Mouse (Mus musculus) E14TG2a.4 (cell line): ENCODE results near the gene Smg5.

Experiments used
- H3K27me3 ChIP-seq: 2 replicates; pipeline ENCODE4 v1.6.1; 2014; ENCODE audit warnings: low read length, control low read depth; ENCODE audit not compliant: insufficient read depth
- H3K36me3 ChIP-seq: 2 replicates; pipeline ENCODE4 v1.6.1; 2014; ENCODE audit warnings: low read length, control low read depth; ENCODE audit not compliant: insufficient read depth
- H3K4me1 ChIP-seq: replicated peaks from 2 replicates; pipeline ENCODE4 v1.6.1; 2014; ENCODE audit warnings: low read depth, low read length, control low read depth
- H3K4me3 ChIP-seq: replicated peaks from 2 replicates; pipeline ENCODE4 v1.5.1; 2014; ENCODE audit warnings: mild to moderate bottlenecking, low read length
- H3K9me3 ChIP-seq: 2 replicates; pipeline ENCODE4 v1.6.1; 2014; ENCODE audit warnings: low read length, control low read depth
- CTCF ChIP-seq: conservative IDR thresholded peaks from 2 replicates; pipeline ENCODE4 v1.5.1; 2014; ENCODE audit warnings: low read length
- NANOG ChIP-seq: IDR thresholded peaks from 2 replicates; pipeline ENCODE4 v1.6.1; 2014; ENCODE audit warnings: borderline replicate concordance, low read length, mixed read lengths
- POU5F1 ChIP-seq: IDR thresholded peaks from 2 replicates; pipeline ENCODE4 v1.6.1; 2014; ENCODE audit warnings: low read length, borderline replicate concordance

Smg5 gene

DNA sequence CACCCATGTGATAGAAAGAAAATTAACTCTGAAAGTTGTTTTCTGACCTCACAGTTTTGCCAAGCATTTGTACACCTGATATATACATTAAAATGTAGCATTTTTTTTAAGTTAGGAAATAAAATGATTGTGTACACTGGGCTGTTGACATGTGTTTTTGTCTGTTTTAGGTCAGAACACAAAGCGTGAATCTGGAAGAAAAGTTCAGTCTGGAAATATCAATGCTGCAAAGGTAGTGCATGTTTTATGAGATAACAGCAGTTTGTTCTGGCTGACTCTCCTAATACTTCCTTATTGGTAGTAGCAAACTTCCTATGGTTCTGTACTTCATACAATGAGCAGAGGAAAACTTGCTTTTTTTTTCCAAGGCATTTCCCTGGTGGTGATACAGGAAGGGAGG is 36.9 kb upstream of the Smg5 start:
- TF ChIP-seq POU5F1 (no peak), CTCF (no peak), NANOG (no peak)
- Histone ChIP-seq H3K27me3 (no peaks in the 10 kb centered on the region), H3K9me3 (no peaks in the 10 kb centered on the region)

DNA sequence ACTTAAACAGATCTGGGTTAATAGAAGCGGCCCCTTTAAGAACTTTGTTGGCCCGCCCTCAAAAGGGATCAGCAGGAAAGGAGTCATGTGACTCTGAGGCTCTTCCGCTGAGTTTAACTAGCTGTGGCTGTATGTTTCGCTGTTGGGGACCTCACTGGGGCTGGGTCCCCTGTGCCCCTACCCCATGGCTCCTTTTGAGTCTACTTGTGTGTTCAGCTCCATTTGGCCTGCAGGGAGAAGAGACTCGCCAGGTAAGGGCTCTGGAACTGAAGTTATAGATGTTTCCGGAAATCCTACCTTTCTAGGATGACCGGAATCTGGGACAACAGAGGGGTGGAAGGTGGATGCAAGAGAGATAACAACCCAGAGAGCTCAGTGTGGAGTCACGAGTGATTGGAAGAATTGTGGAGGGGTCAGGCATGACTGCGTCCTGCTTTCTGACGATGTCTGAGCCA is 11.1 kb upstream of the Smg5 start, which contains the start of gene Glmp:
Gene Glmp (plus strand): TSS at position 73 of the 455 bp plus-strand sequence.
- H3K4me3 ChIP-seq = peak within 1 kb of the TSS; percentile 88
- TF ChIP-seq NANOG = no peak
- TF ChIP-seq POU5F1 = no peak
- no peak for TF ChIP-seq CTCF
- H3K27me3 ChIP-seq = no peaks in the 10 kb centered on the region
- H3K36me3 ChIP-seq = peaks cover 82% of the 10 kb centered on the region
- H3K4me1 ChIP-seq = peaks cover 59% of the 10 kb centered on the region
- no peaks in the 10 kb centered on the region for H3K9me3 ChIP-seq

More for the DNA sequence above, 36.9 kb upstream of the Smg5 start:
- Histone ChIP-seq H3K4me3 (peak overlapping the region; percentile 98), H3K4me1 (peaks cover 68% of the 10 kb centered on the region), H3K36me3 (peaks cover 68% of the 10 kb centered on the region)

DNA sequence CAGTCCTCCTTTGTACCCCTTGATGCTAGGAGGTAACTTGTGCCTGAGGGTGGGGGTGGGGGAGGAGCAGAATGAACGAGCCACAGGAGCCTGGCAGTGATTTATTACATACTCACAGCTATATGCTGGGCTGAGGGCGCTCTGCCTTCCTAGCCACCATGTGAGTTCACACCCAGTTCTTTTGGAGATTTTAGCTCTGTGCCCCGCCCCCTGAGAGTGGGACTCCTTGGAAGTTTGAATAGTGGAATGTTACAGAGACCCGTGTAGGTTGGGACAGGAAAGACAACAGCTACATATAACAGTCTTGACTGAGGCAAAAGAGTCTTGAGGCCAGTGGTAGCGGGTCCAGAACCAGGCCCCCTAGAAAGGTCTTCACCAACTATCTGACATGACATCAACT is 7.1 kb upstream of the Smg5 start:
- Histone ChIP-seq H3K36me3 (peaks cover 51% of the 10 kb centered on the region), H3K4me3 (peak overlapping the region; percentile 51), H3K4me1 (peaks cover 77% of the 10 kb centered on the region), H3K9me3 (no peaks in the 10 kb centered on the region), H3K27me3 (peaks cover 14% of the 10 kb centered on the region)
- TF ChIP-seq POU5F1 (no peak), CTCF (no peak), NANOG (no peak)

DNA sequence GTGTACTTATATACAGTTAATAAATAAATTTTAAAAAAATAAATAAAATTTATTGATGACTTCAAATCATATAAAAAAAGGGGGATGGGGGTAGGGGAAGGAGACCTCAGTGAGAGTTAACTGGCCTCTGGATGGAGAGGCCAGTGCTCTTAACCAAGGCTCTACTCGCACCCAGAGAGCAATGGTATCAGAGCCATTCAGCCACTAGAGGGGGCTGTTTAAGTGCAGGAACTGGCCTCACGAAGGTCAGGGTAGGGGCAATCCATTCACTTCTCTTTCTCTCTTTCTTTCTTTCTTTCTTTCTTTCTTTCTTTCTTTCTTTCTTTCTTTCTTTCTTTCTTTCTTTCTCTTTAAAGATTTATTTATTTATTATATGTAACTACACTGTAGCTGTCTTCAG is 4.8 kb upstream of the Smg5 start:
- Histone ChIP-seq H3K4me1 (peaks cover 77% of the 10 kb centered on the region), H3K27me3 (peaks cover 14% of the 10 kb centered on the region), H3K36me3 (peaks cover 45% of the 10 kb centered on the region), H3K9me3 (no peaks in the 10 kb centered on the region), H3K4me3 (no peak overlapping the region)
- TF ChIP-seq POU5F1 (no peak), CTCF (peak; percentile 69), NANOG (no peak)

DNA sequence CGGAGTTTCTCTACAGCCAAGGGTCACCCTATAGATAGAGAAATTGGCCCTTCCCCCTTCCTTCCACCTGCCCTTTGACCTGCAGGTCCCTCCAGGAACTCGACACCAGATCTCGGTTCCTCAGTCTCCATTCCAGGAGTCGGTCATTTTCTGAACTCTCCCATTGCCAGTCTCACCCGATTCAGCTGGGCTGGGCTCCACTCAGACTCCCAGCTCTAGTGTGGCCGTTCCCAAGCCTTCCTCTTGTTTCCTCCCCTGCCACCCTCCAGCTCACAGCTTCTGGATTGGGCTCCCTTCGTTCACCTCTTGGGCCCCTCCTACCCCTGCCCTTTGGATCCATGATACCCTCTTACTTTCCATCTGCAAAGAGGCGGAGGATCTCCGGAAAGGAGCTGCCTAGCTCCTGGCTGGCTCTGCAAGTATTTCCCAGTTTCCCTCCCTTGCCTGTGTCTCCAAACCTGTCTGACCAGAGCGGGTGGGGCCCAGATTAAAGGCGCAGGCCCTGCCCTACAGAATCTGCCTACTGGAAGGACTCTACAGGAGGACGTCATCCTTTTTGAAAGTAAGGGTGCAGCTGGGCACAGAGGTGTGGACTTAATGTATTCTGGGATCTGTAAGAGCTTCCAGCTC is 1.9 kb upstream of the Smg5 start:
- Histone ChIP-seq H3K9me3 (no peaks in the 10 kb centered on the region), H3K27me3 (peaks cover 14% of the 10 kb centered on the region), H3K36me3 (peaks cover 38% of the 10 kb centered on the region), H3K4me3 (peak overlapping the region; percentile 93), H3K4me1 (peaks cover 70% of the 10 kb centered on the region)
- no peak for TF ChIP-seq CTCF
- no peak for TF ChIP-seq POU5F1
- no peak for TF ChIP-seq NANOG

DNA sequence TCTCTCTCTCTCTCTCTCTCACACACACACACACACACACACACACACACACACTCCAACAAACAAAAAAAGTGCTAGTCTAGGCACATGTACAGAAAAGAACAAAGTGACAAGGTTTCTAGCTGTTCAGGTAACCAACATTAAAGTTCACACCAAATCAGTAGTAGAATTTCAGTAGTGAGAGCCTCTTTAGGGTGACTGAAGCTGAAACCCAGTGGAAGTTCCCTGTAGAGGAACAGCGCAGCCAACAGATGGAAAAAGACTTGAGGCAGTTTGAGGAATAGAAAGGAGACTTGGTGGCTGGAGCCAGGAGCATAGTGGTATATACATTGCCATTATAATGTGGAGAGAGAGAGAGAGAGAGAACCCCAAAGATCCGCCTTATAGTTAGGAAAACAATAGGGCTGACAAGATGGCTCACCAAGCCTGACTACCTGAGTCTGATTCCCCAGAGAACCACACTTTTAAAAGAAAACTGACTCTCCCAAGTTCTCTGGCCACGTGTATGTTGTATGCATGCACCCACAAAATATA is 1.1 kb upstream of the Smg5 start:
- no peak for TF ChIP-seq CTCF
- no peak for TF ChIP-seq POU5F1
- TF ChIP-seq NANOG = no peak
- H3K4me3 ChIP-seq = peak overlapping the region; percentile 93
- H3K9me3 ChIP-seq = no peaks in the 10 kb centered on the region
- peaks cover 14% of the 10 kb centered on the region for H3K27me3 ChIP-seq
- peaks cover 70% of the 10 kb centered on the region for H3K4me1 ChIP-seq
- H3K36me3 ChIP-seq = peaks cover 38% of the 10 kb centered on the region

DNA sequence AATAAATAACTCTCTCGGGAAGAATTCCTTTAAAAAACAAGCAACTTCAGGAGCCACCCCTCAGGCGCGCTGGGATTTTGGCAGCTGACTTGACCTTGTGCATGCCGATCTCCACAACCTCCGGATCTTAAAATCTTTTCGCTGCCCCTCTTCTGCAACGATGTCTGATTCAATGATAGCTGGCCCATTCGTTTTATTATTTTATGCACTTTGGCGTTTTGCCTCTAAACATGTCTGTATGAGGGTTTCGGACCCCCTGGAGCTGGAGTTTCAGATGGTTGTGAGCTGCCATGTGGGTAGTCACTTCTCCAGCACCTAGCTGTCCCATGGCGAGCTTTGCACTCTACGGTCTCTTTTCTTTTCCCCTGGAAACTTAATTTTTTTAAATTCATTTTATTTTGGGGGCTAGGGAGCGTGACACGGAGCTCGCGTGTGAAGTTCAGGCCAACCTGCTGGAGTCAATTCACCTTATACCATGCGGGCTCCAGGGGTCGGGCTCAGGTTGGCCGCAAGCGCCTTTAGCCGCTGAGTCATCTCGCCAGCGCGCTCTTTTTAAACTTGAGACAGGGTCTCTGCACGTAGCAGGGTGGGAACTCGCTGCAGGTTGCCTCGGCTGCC is 515 bp upstream of the Smg5 start:
- Histone ChIP-seq H3K9me3 (no peaks in the 10 kb centered on the region), H3K27me3 (peaks cover 14% of the 10 kb centered on the region), H3K4me3 (peak overlapping the region; percentile 93), H3K4me1 (peaks cover 68% of the 10 kb centered on the region), H3K36me3 (peaks cover 37% of the 10 kb centered on the region)
- TF ChIP-seq POU5F1 = no peak
- TF ChIP-seq NANOG = no peak
- no peak for TF ChIP-seq CTCF

DNA sequence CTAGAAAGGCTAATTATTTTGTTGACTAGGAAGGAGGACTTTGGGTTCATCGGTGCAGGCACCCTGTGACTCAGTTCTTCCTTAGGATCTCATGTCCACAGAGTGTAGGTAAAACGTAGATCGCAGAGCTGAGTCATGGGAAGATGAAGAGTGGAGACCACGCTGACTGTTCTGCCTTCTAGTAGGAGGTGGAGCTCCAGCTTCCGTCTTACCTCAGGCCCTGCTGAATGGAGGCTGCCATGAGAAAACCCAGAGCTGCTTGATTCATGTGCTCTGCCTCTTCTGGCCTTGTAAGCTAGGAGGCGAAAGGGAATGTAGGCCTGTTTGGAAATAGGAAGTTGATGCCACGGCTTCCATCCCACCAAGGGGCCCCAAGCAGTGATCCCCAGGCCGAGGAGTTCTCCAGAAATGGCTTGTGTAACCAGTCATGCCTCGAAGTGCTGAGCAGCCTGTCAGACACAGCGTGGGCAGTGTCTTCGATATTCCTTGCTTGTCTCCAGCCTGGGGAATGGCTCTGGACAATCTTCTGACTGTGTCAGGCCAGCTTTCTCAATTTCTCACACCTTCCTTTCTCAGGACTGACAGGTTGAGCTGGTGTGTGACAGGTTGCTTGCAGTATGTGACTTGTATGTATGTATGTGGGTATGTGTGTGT is 1.4 kb downstream of the Smg5 start:
- no peak for TF ChIP-seq NANOG
- TF ChIP-seq POU5F1 = no peak
- TF ChIP-seq CTCF = no peak
- Histone ChIP-seq H3K36me3 (peaks cover 53% of the 10 kb centered on the region), H3K27me3 (peaks cover 8% of the 10 kb centered on the region)

More for the DNA sequence above, 1.4 kb downstream of the Smg5 start:
- H3K9me3 ChIP-seq = no peaks in the 10 kb centered on the region
- H3K4me1 ChIP-seq = peaks cover 73% of the 10 kb centered on the region
- H3K4me3 ChIP-seq = peak overlapping the region; percentile 93
